Mouse (Mus musculus): ENCODE measurements at regions not wholly inside any gene's neighbourhood (a gene's known extent, or its start where the extent isn't known, plus 50 kb on each side); places are given as distances from the start of the nearest gene placed in this dataset.
"Not testable (repeated sequence)": the region's sequence is repeated elsewhere in the genome, so short reads cannot be mapped to it uniquely, and the experiment has no call there.

DNA sequence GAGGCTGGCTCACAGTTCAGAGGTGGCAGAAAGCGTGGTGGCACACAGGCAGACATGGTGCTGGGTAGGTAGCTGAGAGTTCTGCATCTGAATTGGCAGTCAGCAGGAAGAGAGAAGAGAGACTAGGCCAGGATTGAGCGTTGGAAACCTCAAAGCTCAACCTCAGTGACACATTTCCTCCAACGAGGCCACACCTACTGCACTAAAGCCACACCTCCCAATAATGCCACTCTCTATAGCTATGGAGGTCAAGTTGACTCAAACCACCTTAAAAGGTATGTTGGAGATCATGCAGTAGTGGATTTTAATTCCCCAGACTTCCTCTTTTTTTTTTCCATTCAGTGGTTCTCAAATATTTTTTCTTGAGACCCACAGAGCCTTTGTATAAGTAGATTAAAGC is 57.1 kb downstream of the Ccdc54 start:
- no peak for DNase-seq (ENCODE audit: low spot score in 2 of 2)

DNA sequence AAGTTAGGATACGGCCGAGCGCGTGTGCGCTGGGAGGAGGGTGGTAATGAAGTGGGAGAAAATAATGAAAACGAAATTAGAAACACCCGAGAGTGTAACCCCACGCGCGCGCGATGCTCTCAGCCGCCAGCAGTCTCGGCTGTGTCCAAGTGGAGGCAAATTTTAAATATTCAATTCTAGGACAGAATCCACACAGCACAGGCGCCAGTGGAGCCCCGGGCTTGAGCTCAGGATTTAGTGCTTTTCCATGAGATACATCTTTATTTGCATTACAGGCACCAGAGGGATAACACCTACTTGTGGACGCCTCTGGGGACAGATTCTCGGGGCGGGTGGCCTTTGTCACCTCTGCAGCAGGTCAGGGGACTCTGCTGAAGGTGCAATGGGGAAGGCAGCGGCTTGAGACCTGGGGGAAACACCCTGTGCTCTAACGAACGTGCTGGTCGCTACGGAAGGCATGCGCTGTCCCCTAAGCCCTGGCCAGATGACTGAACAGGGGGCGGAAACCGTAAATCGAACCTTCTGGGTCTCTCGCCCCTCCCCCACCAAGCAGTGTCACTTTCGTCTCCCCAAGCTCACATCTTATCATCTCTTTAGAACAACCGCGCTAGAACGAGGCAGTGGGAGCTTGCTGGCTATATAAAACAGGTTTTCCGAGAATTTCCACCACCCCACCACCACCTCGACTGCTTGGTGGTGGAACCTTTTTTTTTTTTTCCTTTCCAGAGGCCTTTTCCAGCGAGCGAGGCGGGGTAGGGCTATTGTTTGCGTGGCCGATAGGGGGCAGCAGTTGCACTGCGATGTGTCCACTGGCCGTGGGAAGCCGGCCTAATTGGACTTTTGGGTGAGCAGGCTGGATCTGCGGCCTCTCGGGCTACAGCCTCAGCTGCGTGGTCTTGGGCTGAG is 61.2 kb downstream of the Ccdc54 start:
- peak; percentile 71 to 76 for DNase-seq (ENCODE audit: low spot score in 2 of 2)

DNA sequence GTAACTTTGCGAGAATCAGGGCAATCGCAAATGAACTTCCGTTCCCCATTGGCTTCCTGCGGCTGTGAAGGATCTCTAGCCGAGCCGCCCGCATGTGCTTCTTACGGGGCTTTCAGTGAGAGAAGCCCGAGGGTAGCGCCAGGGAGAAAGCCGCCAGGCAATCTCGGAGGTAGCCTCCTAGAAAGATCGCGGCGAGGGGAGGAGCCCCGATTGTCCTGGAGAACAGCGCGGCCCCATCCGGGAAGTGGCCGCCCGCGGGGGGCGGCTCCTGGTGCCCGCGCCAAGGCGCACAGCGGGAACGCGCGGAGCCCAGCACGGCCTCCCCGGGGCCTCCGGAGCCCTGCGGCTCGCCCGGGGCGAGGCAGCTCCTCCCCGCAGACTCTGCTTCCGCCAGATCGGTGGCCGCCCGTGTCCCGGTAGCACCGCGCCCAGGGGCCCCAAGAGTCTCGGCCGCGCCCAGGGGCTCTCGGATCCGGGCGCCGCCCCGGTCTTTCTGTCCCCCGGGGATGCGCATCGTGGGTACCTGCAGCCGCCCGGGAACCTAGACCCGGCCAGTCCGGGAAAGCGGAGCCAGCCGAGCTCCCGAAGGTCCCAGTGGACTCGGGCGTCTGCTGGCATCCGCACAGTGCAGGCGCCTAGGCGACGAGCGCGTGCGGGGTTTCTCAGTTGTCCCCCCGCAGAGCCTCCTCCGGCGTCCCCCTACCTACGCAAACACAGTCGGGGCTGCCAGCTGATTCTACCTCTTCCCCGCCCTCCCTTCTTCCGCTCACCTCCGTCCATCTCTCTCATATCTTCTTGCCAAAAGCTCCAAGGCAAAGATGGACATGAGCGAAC is 62.1 kb downstream of the Ccdc54 start:
- DNase-seq (ENCODE audit: low spot score in 2 of 2): peak; percentile 54 to 58

DNA sequence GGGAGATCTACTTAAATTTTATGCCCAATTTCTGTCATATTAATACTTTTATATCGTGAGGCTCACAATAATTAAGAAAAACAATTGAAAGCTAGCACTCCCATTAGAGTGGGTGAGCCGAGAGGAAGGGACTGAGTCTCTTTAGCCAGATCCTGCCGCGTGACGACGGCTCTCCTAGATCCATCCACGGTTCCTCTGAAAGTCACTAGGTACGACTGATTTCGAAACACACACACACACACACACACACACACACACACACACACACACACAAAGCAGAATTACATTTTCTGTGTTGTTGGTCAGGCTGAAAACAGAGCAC is 62.6 kb downstream of the Ccdc54 start:
- peak in 1 of 2 experiments; percentile 10 for DNase-seq (ENCODE audit: low spot score in 2 of 2)

DNA sequence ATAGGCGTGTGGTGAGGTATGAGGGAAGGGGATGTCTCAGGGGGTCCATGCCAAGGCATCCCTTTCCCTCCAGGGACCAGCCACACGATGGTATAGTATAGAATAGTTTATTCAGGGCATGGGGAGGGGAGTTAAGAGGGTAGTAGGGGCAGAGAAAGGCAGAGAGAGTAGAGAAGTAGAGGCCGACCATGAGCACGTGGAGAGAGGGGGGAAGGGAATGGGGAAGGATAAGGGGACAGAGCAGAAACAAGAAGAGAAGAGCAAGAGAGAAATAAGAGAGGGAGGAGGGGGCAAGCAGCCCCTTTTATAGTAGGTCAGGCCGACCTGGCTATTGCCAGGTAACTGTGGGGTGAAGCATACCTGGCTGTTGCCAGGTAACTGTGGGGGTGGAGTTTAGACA is 64.0 kb downstream of the Ccdc54 start:
- DNase-seq (ENCODE audit: low spot score in 2 of 2): not testable (repeated sequence)

DNA sequence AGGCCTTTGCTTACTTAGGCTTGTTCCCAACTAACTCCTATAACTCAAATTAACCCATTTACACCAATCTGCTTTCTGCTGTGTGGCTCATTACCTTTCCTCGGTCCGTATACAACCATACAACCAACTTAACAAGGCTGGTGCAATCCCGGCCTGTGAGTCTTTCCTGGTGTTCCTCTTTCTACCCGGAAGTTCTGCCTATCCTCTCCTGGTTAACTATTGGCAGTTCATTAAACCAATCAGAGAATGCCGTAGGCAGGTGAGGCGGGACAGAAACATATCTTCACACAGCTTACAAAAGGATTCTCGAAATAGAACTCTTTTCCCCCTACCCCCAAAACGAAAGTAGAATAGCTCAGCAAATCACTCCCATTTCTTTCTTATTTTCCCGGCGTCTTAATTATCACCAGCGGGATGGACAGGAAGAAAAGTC is 65.0 kb downstream of the Ccdc54 start:
- no peak for DNase-seq (ENCODE audit: low spot score in 2 of 2)

DNA sequence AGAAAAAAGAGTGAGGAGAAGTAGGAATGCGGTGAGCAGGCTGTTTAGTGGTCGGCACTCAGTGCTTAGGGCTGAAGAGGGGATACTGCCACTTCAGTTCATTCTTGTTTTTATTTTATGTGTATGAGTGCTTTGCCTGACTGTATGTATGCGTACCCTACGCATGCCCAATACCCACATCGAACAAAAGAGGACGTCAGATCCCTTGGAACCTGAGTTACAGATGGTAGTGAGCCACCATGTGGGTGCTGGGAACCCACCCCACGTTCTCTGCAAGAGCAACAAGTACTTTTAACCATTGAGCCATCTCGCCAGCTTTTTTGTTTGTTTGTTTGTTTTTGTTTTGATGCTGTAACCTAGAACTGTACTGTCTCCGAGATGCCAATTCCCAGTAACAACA is 65.5 kb downstream of the Ccdc54 start:
- no peak for DNase-seq (ENCODE audit: low spot score in 2 of 2)

DNA sequence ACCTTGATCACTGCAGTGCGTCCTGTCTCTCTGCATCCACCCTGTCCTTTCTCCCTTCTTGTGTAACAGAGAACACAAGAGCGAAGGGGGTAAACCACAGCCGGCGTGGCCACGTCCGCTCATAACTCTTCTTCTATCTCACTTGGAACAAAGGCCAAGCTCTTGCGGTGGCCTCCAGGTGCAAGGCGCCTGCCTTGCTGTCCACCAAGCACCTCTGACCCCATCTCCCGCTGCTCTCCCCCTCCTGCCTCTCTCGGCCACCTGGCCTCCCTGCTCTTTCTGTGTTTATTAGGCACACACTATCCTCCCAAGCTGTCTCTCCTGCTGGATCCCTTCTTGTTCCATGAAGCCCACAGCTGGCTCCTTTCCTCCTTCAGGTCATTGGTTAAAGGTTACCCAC is 71.3 kb downstream of the Ccdc54 start:
- no peak for DNase-seq (ENCODE audit: low spot score in 2 of 2)

DNA sequence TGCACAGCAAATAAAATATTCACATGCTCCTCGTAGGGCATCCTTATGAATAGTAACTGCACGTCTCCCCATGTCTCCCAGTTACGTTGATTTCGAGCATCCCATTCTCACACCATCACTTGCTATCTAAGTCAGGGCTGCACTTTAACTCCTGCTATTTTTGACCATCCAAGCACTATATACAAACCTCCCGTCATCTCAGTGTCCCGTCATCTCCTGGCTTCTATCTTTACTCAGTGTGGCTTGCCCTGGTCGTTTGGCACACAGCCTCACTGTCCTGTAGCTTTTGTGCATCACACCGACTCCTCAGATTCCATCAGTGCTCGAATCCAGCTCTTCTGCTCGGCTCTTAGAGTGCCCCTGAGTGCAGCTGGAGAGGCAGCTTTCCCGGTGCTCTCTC is 74.4 kb downstream of the Ccdc54 start:
- no peak for DNase-seq (ENCODE audit: low spot score in 2 of 2)

DNA sequence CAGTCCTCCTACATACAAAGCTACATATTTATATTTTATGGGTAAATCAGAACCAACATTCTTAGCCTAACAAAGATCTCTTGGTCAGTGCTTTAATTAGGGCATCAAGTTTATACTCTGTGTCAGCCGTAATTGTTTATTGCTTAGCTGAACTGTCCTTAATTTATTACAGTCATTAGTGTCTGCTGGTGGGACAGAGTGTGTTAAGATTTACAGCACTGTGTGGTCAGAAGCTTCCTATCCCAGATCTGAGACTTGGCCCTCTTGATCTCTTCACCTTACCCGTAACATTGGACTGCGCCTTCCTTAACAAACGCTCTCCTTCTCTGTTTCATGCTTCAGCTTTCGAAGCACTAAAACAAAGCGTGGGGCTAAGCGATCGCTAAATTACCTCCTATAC is 75.9 kb downstream of the Ccdc54 start:
- no peak for DNase-seq (ENCODE audit: low spot score in 2 of 2)

DNA sequence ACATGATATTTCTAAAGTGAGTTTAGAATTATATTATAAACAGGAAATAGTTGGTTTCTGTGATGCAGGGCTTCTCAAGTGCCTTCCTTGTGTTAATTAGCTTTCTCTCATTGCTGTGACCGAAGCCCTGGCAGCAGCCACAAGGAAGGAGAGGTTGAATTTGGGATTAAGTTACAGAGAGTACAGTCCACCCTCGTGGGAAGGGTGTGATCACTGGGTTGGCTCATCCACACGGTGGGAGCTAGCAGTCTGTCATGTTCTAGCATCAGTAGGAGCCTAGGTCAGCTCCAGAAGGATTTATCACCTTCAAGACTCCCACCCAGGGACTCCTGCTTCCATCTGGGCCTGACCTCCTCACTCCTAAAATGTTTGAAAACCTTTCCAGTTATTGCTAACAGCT is 78.9 kb downstream of the Ccdc54 start:
- no peak for DNase-seq (ENCODE audit: low spot score in 2 of 2)

DNA sequence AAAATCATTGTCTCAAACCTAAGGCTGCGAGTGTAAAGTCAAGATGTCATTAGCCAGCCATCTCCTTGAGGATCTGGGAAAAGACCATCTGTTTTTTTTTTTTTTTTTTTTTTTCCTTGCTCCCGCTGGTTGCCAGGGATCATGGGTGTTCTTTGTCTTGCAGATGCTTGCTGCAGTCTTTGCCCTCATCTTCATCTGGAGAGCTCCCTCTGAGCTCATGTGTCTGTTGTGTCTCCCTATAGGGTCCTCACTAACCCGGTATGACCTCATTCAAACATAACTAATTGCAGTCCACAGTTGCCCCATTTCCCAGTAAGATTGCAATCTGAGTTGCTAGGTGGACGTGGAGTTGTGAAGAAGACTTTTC is 77.3 kb upstream of the Bbx start:
- DNase-seq (ENCODE audit: low spot score in 2 of 2): no peak

DNA sequence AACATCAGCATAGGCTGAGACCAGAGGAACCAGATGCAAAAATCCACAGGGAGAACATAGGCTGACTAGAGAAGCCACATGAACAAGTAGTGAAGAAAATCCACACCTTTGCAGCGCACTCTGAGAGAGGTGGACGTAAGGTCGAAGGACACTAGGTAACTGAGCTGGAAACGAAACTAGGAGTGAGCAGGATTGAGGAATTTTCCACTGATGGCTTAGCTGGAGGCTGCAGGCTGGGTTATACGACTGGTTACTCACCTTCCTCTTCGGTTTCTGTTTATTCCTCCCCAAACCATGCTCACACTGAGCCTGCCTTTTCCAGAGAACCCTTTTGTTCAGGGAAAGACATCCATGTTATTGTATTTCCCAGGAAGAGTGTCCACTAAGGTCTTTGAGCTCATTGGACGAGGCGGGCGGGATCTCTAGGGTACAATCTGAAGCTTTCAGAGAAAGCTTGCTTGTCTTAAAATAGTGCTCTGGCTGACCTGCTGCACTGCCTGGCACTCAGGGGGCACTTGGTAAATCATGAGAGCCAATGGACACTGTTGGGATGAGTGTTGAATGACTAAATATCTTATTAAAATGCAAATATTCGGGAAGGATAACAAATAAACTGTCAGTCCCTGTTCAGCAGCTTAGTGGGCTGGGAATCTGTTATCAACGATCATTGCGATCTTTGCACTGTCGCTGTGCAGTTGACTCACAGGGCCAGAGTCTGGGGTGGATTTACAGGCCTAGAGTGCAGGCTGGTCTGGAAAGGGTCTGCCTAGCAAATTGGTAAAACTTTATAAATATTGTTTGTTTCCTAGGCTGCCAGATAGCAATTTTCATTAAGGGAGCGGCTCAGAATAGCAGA is 76.7 kb upstream of the Bbx start:
- DNase-seq (ENCODE audit: low spot score in 2 of 2): no peak

DNA sequence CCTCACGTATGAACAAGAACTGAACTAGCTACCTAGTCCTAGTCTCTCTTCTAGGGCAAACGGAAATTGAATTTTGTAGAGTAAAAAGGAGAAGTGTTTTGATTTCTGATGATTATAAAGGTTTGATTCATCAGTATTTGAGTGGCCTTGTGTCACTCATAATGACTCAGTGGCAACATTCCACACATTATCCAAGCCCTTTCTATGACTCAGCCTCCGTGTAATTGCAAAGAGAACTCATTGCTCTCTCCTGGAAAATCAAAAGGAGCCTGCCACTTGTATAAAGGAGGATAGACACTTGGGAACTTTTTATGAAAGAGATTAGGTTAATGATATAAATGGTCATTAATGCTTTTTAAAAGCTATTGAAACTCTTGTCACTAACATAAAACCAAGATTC is 72.4 kb upstream of the Bbx start:
- DNase-seq (ENCODE audit: low spot score in 2 of 2): no peak

DNA sequence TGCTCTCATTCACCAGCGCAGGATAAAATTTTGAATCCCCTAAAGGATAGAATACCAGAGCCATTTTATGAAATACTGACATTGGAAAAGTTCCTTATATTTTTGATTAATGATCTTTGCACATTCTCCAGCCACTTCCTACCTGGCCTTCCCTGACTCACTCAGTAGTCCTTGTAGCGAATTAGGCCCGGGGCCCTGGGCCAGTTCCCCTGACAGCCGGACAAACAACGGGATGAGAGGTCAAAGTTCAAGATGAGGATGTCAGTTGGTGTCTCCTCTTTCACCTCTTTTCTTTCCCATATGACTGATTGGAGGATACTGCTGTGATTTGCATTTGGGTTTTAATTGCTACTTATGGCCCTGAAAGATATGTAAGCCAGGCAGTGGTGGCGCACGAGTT is 66.7 kb upstream of the Bbx start:
- no peak for DNase-seq (ENCODE audit: low spot score in 2 of 2)

DNA sequence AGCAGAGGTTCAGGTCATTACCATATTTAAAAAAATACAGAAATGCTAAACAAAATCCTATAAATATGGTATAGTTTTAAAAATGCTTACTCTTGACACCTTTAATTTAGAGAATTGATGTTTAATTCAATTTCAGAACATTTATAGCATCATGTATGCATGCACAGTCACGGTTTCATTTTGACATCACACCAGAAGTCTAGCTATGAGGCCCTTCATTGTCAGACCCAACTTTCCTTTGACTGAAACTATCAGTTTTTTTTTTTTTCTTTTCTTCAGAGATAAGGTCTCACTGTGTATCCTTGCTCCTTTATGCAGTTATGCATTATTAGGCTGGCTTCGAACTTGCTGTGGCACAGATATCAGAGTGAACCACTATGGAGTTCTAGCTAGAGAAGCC is 61.5 kb upstream of the Bbx start:
- no peak for DNase-seq (ENCODE audit: low spot score in 2 of 2)

DNA sequence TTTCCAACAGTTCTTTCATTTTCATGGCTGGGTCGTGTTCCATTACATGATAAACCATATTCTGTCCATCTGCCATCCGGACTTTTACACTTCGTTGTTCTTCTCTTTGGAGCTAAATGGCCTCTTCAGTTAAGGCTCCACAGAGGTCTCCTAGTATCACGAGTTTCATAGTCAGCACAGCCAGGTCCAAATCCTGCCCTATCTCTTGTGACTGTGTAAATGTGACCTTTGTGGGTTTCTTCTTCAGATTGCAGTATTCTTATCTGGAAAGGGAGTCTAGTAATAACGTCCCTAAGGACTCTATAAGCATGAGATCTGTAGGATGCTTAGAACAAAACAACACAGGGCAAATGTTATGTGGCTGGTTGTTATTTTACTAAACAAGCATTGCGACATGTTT is 57.1 kb upstream of the Bbx start:
- no peak for DNase-seq (ENCODE audit: low spot score in 2 of 2)

DNA sequence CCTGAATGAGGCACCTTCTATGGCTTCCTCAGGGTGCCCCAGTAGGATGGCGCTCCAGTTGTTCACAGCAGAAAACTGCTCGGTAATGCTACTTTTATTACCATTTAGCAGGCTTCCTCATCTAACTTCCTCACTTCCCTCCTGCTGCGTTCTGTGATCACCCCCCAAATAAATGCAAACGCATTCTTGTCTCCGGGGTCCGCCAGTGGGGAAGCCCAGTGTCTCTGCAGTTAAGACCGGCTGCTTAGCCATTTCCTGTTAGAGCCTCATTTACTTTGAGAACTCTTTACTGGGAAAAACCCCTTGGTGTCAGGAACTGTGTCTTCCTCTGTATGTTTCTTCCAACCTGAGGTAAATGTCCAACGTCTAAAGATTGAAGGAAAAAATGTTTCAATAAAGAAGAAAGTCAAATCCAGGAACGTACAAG is 50.2 kb upstream of the Bbx start:
- DNase-seq (ENCODE audit: low spot score in 2 of 2): no peak
